Mouse (Mus musculus) embryonic facial prominence, embryonic 11.5 days (tissue): ENCODE data around the gene Bahcc1. TPM values are rescaled to one million over a fixed set of nuclear protein-coding genes. Genes with fewer than 3 reads are reported as not detected.

ENCODE experiments used
- ATAC-seq: fragments of 200-750 bp; cut with Nextera tagmentation; replicated peaks from 2 replicates; pipeline ENCODE4 v1.8.0; 2017; ENCODE audit warnings: low read depth; ENCODE audit not compliant: insufficient number of reproducible peaks, low FRiP score, low TSS enrichment
- DNase-seq: peaks from one replicate; pipeline ENCODE4 v3.0.0-alpha.2; 2015; ENCODE audit warnings: low spot score
- H3K27ac ChIP-seq: fragments of 300-500 bp; sonication (generic); replicated peaks from 2 replicates; pipeline ENCODE4 v1.5.1; 2014; ENCODE audit warnings: mild to moderate bottlenecking, low read depth, low read length, control low read depth
- H3K27me3 ChIP-seq: fragments of 300-500 bp; sonication (generic); 2 replicates; pipeline ENCODE4 v1.6.1; 2014; ENCODE audit warnings: mild to moderate bottlenecking, low read length, moderate library complexity, mixed read lengths; ENCODE audit not compliant: control insufficient read depth, insufficient read depth
- H3K36me3 ChIP-seq: fragments of 300-500 bp; sonication (generic); replicated peaks from 2 replicates; pipeline ENCODE4 v1.6.1; 2014; ENCODE audit warnings: low read depth, mild to moderate bottlenecking, low read length, moderate library complexity, mixed read lengths; ENCODE audit not compliant: control insufficient read depth, insufficient read depth
- H3K4me1 ChIP-seq: fragments of 300-500 bp; sonication (generic); 2 replicates; pipeline ENCODE4 v1.6.1; 2014; ENCODE audit warnings: low read length, mixed read lengths; ENCODE audit not compliant: control insufficient read depth, insufficient read depth
- H3K4me2 ChIP-seq: fragments of 300-500 bp; sonication (generic); 2 replicates; pipeline ENCODE4 v1.6.1; 2014; ENCODE audit warnings: low read depth, mild to moderate bottlenecking, control low read depth, low read length, moderate library complexity
- H3K4me3 ChIP-seq: fragments of 300-500 bp; sonication (generic); 2 replicates; pipeline ENCODE4 v1.5.1; 2014; ENCODE audit warnings: low read depth, low read length, control low read depth
- H3K9ac ChIP-seq: fragments of 300-500 bp; sonication (generic); replicated peaks from 2 replicates; pipeline ENCODE4 v1.6.1; 2014; ENCODE audit warnings: mild to moderate bottlenecking, control low read depth, low read length
- H3K9me3 ChIP-seq: fragments of 300-500 bp; sonication (generic); replicated peaks from 2 replicates; pipeline ENCODE4 v1.6.1; 2016; ENCODE audit warnings: mild to moderate bottlenecking, low read length, inconsistent platforms, mixed read lengths; ENCODE audit not compliant: control insufficient read depth
- WGBS: fragments of 180-500 bp; shearing (Covaris S2); extraction: QIAGEN DNeasy Blood & Tissue Kit; methylation state at CpG from one replicate; pipeline ENCODE4 v1.1.7; 2014; 5-methylcytosine and 5-hydroxymethylcytosine counted together
- polyA plus RNA-seq: library from polyadenylated mRNA; unstranded; fragments of >200 nt; fragmentation: Nextera tagmentation; extraction: Ambion mirVana; gene quantifications from 2 replicates; pipeline ENCODE4 v1.2.1, GENCODE M21; 2014

Gene Bahcc1
- polyA plus RNA-seq, 1 experiment from 2014 or later, result 13.5 TPM

DNA sequence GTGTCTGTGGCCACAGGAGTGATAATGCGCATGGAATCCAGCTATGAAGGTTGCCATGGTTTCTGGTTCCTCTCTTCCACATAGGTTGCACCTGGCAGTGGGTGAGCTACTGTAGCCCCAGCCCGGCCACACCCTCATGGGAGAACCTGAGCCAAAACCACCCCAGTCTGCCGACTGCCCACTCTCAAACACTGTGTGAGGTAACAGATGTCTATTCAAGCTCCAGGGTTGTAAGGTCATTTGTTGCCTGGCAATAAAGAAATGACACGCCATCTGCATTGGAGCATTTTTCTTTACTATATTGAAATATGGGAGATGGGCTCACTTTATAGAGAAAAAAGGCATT is 82.6 kb downstream of the Bahcc1 start:
- DNase-seq (no peak), ATAC-seq (no peak)
- Histone ChIP-seq H3K27ac (peak overlapping the region; percentile 95), H3K9me3 (no peaks in the 10 kb centered on the region), H3K4me1 (peaks cover 10% of the 10 kb centered on the region), H3K9ac (peak overlapping the region; percentile 89), H3K27me3 (no peaks in the 10 kb centered on the region), H3K4me2 (peak overlapping the region; percentile 78), H3K36me3 (no peaks in the 10 kb centered on the region), H3K4me3 (no peak overlapping the region; the same call in 1 of the 2 replicates)
- 33% methylated on average over 4 of the region's 4 CpGs for WGBS

DNA sequence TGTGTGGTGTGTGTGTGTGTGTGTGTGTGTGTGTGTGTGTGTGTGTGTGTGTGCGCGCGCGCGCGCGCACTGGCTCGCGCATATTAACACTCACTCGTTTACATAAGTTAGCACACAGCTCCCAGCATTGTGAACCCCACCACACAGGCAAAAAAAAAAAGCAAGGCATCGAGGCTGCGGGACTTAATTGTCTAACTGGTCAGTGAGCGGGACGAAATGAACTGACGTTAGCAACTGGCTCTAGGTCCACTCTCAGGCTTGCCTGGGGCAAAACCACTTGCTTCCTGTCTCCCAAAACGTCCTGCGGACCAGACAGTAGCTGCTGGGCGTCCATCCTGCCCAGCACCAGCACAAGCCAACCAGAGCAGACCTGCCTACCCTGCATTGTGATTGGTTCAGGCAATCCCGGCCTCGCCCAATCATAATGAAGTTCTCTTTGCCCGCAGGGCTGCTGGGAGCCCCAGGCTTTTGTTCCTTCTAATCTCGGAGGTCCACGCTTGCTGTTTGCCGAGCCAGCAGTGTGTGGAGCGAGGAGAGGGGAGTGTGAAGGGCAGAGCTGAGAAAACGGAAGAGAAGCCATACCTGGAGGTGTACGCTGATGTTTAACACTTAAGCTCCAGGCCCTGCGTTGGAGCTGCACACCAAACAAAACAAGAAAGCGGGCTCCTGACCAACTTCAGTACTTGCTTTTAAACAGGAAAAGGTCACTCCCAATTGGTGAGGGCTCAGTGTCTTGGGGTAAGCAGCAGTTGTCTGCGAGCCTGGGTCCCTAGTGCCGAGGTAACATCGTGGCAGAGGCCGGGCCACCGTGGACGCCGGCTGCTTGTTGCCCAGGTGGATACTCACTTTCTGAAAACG is 83.3 kb downstream of the Bahcc1 start:
- Histone ChIP-seq H3K27me3 (no peaks in the 10 kb centered on the region), H3K9ac (peak overlapping the region; percentile 89), H3K36me3 (no peaks in the 10 kb centered on the region), H3K9me3 (no peaks in the 10 kb centered on the region), H3K27ac (peak overlapping the region; percentile 95), H3K4me2 (peak overlapping the region; percentile 78), H3K4me3 (peak overlapping the region; percentile 47), H3K4me1 (peaks cover 10% of the 10 kb centered on the region)
- ATAC-seq (peak; percentile 94), DNase-seq (peak; percentile 96)
- WGBS, result 4% methylated on average over 37 of the region's 37 CpGs

DNA sequence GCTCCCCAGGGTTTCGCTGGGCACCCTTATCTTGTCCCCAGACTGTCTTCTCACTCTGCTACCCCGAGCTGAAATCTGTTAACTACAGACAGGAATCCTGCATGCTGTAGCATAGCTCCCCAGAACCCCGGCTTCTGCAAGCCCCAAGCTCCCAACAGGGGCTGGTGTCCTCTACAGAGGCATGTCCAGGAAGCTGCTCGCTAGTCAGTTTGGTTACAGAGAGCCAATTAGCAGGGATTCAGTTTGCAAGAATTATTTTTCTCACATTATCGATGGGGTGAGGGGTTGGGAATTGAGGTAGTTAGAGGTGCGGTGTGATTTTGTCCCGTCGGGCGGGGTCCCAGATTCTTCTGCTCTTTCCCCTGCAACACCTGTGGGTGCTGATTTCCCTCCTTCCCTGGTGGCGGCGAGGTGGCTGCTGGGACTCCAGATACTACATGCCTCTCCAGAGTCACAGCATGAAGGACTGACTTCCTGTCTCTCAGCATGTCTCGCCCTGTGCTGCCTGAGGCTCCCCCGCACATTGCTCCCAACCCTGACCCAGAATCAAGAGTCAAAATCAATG is 84.0 kb downstream of the Bahcc1 start:
- 20% methylated on average over 13 of the region's 13 CpGs for WGBS
- H3K36me3 ChIP-seq, result no peaks in the 10 kb centered on the region
- ATAC-seq, result peak; percentile 21; the same call in 1 of the 2 replicates
- H3K4me2 ChIP-seq, result peak overlapping the region; percentile 78
- DNase-seq, result no peak
- H3K4me1 ChIP-seq, result peaks cover 6% of the 10 kb centered on the region
- no peaks in the 10 kb centered on the region for H3K9me3 ChIP-seq
- peak overlapping the region; percentile 95 for H3K27ac ChIP-seq
- H3K9ac ChIP-seq, result peak overlapping the region; percentile 89
- no peaks in the 10 kb centered on the region for H3K27me3 ChIP-seq
- H3K4me3 ChIP-seq, result peak overlapping the region; percentile 47

DNA sequence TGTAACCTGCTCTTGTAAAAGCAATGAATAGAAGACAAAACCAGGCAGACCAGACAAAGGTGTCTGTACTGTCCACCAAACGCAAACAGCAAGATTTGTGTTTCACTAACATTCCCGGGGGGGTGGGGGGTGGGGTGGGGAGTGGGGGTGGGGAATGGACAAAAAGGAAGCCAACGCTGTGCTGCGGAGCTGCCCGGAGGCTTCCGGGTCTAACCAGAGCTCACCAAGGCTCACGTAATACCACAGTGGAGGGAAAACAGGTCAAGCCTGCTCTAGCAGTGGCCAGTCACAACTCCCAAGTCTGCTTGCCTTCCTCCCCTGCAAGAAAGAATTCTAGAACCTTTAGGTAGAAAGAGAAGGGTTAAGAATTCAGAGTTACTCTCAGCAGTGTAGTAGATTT is 84.7 kb downstream of the Bahcc1 start:
- ATAC-seq (no peak), DNase-seq (no peak)
- H3K4me2 ChIP-seq, result no peak overlapping the region
- H3K27ac ChIP-seq, result no peak overlapping the region
- no peak overlapping the region for H3K4me3 ChIP-seq
- H3K9me3 ChIP-seq, result no peaks in the 10 kb centered on the region
- 70% methylated on average over 7 of the region's 7 CpGs for WGBS
- H3K36me3 ChIP-seq, result no peaks in the 10 kb centered on the region
- H3K27me3 ChIP-seq, result no peaks in the 10 kb centered on the region
- H3K9ac ChIP-seq, result no peak overlapping the region; the same call in 1 of the 2 replicates
- H3K4me1 ChIP-seq, result peaks cover 6% of the 10 kb centered on the region

DNA sequence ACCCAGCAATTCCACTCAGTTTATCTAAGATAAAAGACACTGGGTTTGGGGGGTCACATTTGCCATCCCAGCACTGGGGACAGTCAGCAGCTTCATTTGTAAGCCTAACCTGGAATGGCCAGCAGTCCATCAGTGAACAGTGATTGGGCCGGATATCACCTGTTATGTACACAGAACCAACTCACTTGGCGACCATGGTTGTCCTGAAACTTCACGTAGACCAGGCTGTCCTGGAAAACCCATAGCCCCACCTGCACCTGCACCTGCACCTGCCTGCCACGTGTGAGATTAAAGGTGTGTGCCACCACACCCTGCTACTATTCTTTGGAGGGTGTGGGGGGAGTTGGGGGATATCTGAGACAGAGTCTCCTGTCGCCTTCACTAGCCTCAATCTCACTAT is 86.6 kb downstream of the Bahcc1 start:
- no peak for ATAC-seq

DNA sequence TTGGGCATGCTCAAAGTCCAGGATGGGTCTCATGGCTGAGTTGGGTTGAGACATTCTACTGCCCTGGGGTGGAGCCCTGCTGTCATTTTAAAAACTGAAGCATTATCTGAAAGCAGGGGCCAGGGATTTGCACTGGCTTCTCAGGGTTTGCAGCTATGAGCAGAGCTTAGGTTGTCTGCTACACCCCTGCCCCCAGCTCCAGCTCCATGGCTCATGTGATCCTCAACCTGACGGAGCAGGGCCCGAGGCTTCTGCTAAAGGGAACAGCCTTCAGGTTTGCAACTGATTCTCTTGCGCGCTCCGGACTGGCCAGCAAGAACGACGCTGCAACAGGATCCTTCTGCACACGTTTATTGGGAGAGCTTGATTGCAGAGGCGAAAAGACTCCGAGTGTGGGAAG is 87.4 kb downstream of the Bahcc1 start:
- no peak overlapping the region for H3K4me2 ChIP-seq
- WGBS, result 93% methylated on average over 10 of the region's 10 CpGs
- no peaks in the 10 kb centered on the region for H3K9me3 ChIP-seq
- peaks cover 6% of the 10 kb centered on the region for H3K4me1 ChIP-seq
- no peak overlapping the region for H3K27ac ChIP-seq
- no peak for DNase-seq
- H3K27me3 ChIP-seq, result no peaks in the 10 kb centered on the region
- H3K36me3 ChIP-seq, result no peaks in the 10 kb centered on the region
- H3K4me3 ChIP-seq, result no peak overlapping the region
- H3K9ac ChIP-seq, result no peak overlapping the region
- ATAC-seq, result no peak

More for the DNA sequence above, 86.6 kb downstream of the Bahcc1 start:
- no peak overlapping the region for H3K4me3 ChIP-seq
- H3K9ac ChIP-seq, result no peak overlapping the region
- peaks cover 6% of the 10 kb centered on the region for H3K4me1 ChIP-seq
- H3K27ac ChIP-seq, result no peak overlapping the region
- no peaks in the 10 kb centered on the region for H3K36me3 ChIP-seq
- WGBS, result 88% methylated on average over 5 of the region's 5 CpGs
- H3K4me2 ChIP-seq, result no peak overlapping the region
- no peaks in the 10 kb centered on the region for H3K9me3 ChIP-seq
- no peak for DNase-seq
- H3K27me3 ChIP-seq, result no peaks in the 10 kb centered on the region

DNA sequence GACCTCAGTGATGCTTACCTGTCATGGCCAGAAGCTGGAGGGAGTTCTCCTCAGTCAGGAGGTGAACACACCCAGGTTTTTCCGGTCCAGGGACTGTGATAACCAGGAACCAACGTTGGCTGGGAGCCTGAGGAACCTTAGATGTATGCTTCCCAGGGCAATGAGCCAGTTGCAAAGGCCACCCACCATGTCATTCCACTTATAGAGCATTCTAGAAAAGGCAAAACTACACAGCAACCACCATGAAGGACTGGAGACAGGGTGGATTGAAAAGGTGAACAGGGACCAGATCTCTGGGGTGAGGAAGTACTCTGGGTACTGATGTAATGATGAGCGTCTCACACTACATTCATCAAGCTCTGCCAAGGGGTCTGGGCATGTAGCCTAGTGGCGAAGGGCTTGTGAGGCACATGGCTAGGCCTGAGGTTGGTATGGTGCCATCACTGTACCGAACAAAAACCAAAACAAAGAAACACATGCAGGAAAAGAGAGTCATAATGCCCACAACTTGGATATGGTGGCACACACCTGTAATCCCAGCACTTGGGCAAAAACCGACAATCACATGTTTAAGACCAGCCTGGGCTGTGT is 102.8 kb downstream of the Bahcc1 start:
- DNase-seq (no peak), ATAC-seq (no peak)
- H3K4me1 ChIP-seq, result no peaks in the 10 kb centered on the region
- no peak overlapping the region for H3K9ac ChIP-seq
- no peaks in the 10 kb centered on the region for H3K27me3 ChIP-seq
- no peak overlapping the region for H3K4me2 ChIP-seq
- H3K36me3 ChIP-seq, result no peaks in the 10 kb centered on the region
- H3K4me3 ChIP-seq, result no peak overlapping the region
- H3K9me3 ChIP-seq, result no peaks in the 10 kb centered on the region
- no peak overlapping the region for H3K27ac ChIP-seq
- WGBS, result 88% methylated on average over 6 of the region's 6 CpGs

DNA sequence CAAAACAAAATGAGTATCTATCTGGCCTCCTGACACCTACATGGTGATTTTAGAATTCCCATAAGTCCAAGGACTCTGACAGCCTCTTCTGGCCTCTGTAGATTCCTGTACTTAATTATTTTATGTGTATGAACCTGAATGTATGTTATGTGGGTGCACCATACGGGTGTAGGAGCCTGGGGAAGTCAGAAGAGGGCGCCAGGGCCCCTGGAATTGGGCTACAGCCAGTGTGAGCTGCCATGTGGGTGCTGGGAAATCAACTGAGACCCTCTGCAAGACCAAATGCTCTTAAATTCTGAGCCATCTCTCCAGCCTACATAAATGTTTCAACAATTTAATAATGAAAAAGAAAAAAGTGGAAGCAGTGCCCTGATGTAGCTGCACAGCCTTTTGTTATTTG is 104.7 kb downstream of the Bahcc1 start:
- Histone ChIP-seq H3K4me1 (no peaks in the 10 kb centered on the region), H3K9me3 (no peaks in the 10 kb centered on the region), H3K27me3 (no peaks in the 10 kb centered on the region), H3K9ac (no peak overlapping the region), H3K4me3 (no peak overlapping the region), H3K36me3 (no peaks in the 10 kb centered on the region), H3K27ac (no peak overlapping the region), H3K4me2 (no peak overlapping the region)
- no peak for ATAC-seq
- WGBS, result 50% methylated on average over 2 of the region's 2 CpGs
- no peak for DNase-seq
